Mouse (Mus musculus): ENCODE results near the gene Rmnd5a. TPM values are rescaled to one million over a fixed set of nuclear protein-coding genes. Genes with fewer than 3 reads are reported as not detected.

The Rmnd5a gene
- polyA plus RNA-seq, 1 experiment from 2014 or later, result 8.7 TPM

GRCm38 (mm10) chr6:71361156-71361670, 79.2 kb downstream of the Rmnd5a start:
- no peak overlapping the region for H3K9ac ChIP-seq (replicated peaks)
- H3K9me3 ChIP-seq (replicated peaks), result no peaks in the 10 kb centered on the region
- no peak for ATAC-seq (ENCODE audit: low FRiP score)
- H3K27ac ChIP-seq (replicated peaks), result no peak overlapping the region
- H3K36me3 ChIP-seq, result no peaks in the 10 kb centered on the region
- no peak overlapping the region for H3K4me3 ChIP-seq (replicated peaks)
- no peak overlapping the region for H3K4me2 ChIP-seq
- WGBS, result 90% methylated on average over 10 of the region's 10 CpGs
- no peaks in the 10 kb centered on the region for H3K27me3 ChIP-seq (replicated peaks)
- H3K4me1 ChIP-seq, result no peaks in the 10 kb centered on the region

GRCm38 (mm10) chr6:71360751-71361150, 79.7 kb downstream of the Rmnd5a start:
- Histone ChIP-seq H3K36me3 (no peaks in the 10 kb centered on the region), H3K27me3 (replicated peaks) (no peaks in the 10 kb centered on the region), H3K4me1 (no peaks in the 10 kb centered on the region), H3K4me2 (no peak overlapping the region), H3K9me3 (replicated peaks) (no peaks in the 10 kb centered on the region), H3K9ac (replicated peaks) (no peak overlapping the region), H3K27ac (replicated peaks) (no peak overlapping the region), H3K4me3 (replicated peaks) (no peak overlapping the region)
- WGBS, result 63% methylated on average over 5 of the region's 5 CpGs
- no peak for ATAC-seq (ENCODE audit: low FRiP score)

DNA sequence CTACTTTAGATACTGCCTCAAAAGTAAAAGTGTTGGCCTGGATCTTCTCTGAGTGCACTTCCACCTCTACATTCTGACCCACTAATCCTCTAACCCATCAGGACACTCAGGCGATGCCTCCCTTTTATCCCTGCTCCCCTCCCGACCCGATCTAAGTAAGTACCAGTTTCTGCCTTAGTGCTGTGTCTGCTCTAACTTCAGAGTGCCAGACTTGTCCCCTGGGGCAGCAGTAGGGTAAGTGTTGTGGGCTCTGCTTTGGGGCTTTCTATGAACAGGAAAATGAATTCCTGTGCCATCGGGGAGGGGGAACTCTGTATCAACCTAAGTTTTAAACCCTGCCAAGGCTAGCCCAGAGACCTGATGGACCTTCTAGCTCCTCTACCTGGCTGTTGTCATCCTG, 80.2 kb downstream of the Rmnd5a start:
- H3K4me1 ChIP-seq, result no peaks in the 10 kb centered on the region
- H3K9ac ChIP-seq (replicated peaks), result no peak overlapping the region
- H3K27ac ChIP-seq (replicated peaks), result no peak overlapping the region
- H3K27me3 ChIP-seq (replicated peaks), result no peaks in the 10 kb centered on the region
- 86% methylated on average over 4 of the region's 4 CpGs for WGBS
- ATAC-seq (ENCODE audit: low FRiP score), result no peak
- H3K4me2 ChIP-seq, result no peak overlapping the region
- H3K4me3 ChIP-seq (replicated peaks), result no peak overlapping the region
- H3K9me3 ChIP-seq (replicated peaks), result no peaks in the 10 kb centered on the region
- no peaks in the 10 kb centered on the region for H3K36me3 ChIP-seq

DNA sequence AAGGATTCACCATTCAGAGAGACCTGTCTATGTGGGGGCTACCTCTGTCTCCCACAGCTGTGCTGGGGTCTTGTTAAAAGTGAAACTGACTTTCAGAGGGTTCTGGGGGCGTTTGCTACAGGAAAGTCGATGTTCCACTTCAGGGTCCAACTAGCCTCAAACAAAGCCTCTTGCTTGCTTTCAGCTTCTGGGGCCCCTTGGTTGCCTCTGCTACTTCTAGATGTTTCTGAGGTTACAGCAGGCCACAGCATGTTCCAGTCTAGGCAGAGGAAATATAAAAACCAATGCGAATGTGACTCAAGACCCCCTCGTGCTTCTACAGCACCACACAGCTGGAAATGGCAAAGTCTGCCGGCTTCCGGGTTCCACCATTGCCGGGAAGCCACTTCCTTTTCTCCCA, 82.9 kb downstream of the Rmnd5a start:
- no peak for ATAC-seq (ENCODE audit: low FRiP score)
- Histone ChIP-seq H3K27ac (replicated peaks) (no peak overlapping the region), H3K4me1 (no peaks in the 10 kb centered on the region), H3K9me3 (replicated peaks) (no peaks in the 10 kb centered on the region), H3K9ac (replicated peaks) (no peak overlapping the region), H3K4me3 (replicated peaks) (no peak overlapping the region), H3K4me2 (no peak overlapping the region), H3K27me3 (replicated peaks) (no peaks in the 10 kb centered on the region), H3K36me3 (no peaks in the 10 kb centered on the region)
- WGBS, result 93% methylated on average over 7 of the region's 7 CpGs

DNA sequence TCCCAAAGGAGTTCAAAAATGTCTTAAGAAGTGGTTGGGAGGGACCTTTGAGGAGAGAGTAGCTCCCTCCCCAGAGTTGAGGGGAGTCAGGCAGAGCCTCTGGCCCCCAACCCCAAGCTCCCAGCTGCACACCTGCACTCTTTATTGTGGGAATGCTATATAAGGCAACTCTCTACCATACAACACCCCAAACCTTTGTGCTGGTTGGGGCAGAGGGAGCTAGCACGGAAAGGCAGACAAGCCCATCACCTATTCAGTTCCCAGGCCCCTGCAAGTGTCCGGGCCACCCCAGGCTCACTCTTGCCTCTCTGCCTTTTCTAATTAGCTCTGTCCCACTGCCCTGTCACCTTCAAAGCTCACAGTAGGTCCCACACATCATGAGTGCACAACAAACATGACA, 86.7 kb downstream of the Rmnd5a start:
- Histone ChIP-seq H3K27ac (replicated peaks) (no peak overlapping the region), H3K9ac (replicated peaks) (no peak overlapping the region), H3K36me3 (no peaks in the 10 kb centered on the region), H3K9me3 (replicated peaks) (no peaks in the 10 kb centered on the region), H3K4me2 (no peak overlapping the region), H3K4me1 (no peaks in the 10 kb centered on the region), H3K4me3 (replicated peaks) (no peak overlapping the region), H3K27me3 (replicated peaks) (no peaks in the 10 kb centered on the region)
- 79% methylated on average over 2 of the region's 2 CpGs for WGBS
- no peak for ATAC-seq (ENCODE audit: low FRiP score)

GRCm38 (mm10) chr6:71352866-71353427, 87.5 kb downstream of the Rmnd5a start:
- no peak overlapping the region for H3K27ac ChIP-seq (replicated peaks)
- H3K27me3 ChIP-seq (replicated peaks), result no peaks in the 10 kb centered on the region
- H3K9me3 ChIP-seq (replicated peaks), result no peaks in the 10 kb centered on the region
- no peaks in the 10 kb centered on the region for H3K4me1 ChIP-seq
- no peak overlapping the region for H3K4me3 ChIP-seq (replicated peaks)
- ATAC-seq (ENCODE audit: low FRiP score), result no peak
- no peak overlapping the region for H3K9ac ChIP-seq (replicated peaks)
- WGBS, result 88% methylated on average over 10 of the region's 10 CpGs
- no peak overlapping the region for H3K4me2 ChIP-seq
- H3K36me3 ChIP-seq, result no peaks in the 10 kb centered on the region

DNA sequence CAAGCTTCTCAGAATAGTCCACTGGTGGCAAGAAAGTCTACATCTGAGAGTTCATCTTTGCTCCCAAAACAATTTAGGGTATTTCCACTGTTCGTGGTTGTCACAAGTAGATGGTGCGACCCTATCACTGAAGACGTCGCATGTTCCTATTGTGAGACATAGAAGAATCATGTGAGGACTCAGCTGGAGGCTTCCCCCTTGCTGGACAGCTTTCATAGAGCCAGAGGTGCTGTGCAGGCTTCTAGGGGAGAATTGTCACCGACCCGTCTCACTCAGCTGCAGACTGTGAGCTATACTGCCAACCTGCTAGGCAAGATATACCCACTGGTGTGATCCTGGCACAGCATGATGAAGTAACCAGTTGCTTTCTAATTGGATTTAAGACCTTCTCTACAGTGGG, 88.2 kb downstream of the Rmnd5a start:
- Histone ChIP-seq H3K36me3 (no peaks in the 10 kb centered on the region), H3K4me3 (replicated peaks) (no peak overlapping the region)
- ATAC-seq (ENCODE audit: low FRiP score), result no peak

GRCm38 (mm10) chr6:71351201-71351600, 89.2 kb downstream of the Rmnd5a start:
- Histone ChIP-seq H3K36me3 (no peaks in the 10 kb centered on the region), H3K27ac (replicated peaks) (no peak overlapping the region), H3K4me3 (replicated peaks) (no peak overlapping the region), H3K9ac (replicated peaks) (no peak overlapping the region), H3K4me1 (no peaks in the 10 kb centered on the region), H3K27me3 (replicated peaks) (no peaks in the 10 kb centered on the region), H3K4me2 (no peak overlapping the region), H3K9me3 (replicated peaks) (no peaks in the 10 kb centered on the region)
- WGBS, result 98% methylated on average over 3 of the region's 3 CpGs
- ATAC-seq (ENCODE audit: low FRiP score), result no peak

More for the DNA sequence above, 88.2 kb downstream of the Rmnd5a start:
- no peak overlapping the region for H3K27ac ChIP-seq (replicated peaks)
- no peaks in the 10 kb centered on the region for H3K9me3 ChIP-seq (replicated peaks)
- no peaks in the 10 kb centered on the region for H3K4me1 ChIP-seq
- H3K4me2 ChIP-seq, result no peak overlapping the region
- WGBS, result 93% methylated on average over 6 of the region's 6 CpGs
- H3K27me3 ChIP-seq (replicated peaks), result no peaks in the 10 kb centered on the region
- no peak overlapping the region for H3K9ac ChIP-seq (replicated peaks)

- Histone ChIP-seq H3K27me3 (replicated peaks) (no peaks in the 10 kb centered on the region), H3K9me3 (replicated peaks) (no peaks in the 10 kb centered on the region), H3K9ac (replicated peaks) (no peak overlapping the region), H3K36me3 (no peaks in the 10 kb centered on the region), H3K4me2 (no peak overlapping the region), H3K27ac (replicated peaks) (no peak overlapping the region), H3K4me3 (replicated peaks) (no peak overlapping the region), H3K4me1 (no peaks in the 10 kb centered on the region)
- no peak for ATAC-seq (ENCODE audit: low FRiP score)
- WGBS, result 96% methylated on average over 9 of the region's 9 CpGs
These were observed 92.4 kb downstream of the Rmnd5a start for GRCm38 (mm10) chr6:71348006-71348405.

GRCm38 (mm10) chr6:71341179-71341578, 99.3 kb downstream of the Rmnd5a start:
- Histone ChIP-seq H3K27ac (replicated peaks) (no peak overlapping the region), H3K4me3 (replicated peaks) (no peak overlapping the region), H3K4me1 (no peaks in the 10 kb centered on the region), H3K36me3 (no peaks in the 10 kb centered on the region), H3K4me2 (no peak overlapping the region), H3K9me3 (replicated peaks) (no peaks in the 10 kb centered on the region), H3K27me3 (replicated peaks) (no peaks in the 10 kb centered on the region), H3K9ac (replicated peaks) (no peak overlapping the region)
- 89% methylated on average over 9 of the region's 9 CpGs for WGBS
- ATAC-seq (ENCODE audit: low FRiP score), result no peak

DNA sequence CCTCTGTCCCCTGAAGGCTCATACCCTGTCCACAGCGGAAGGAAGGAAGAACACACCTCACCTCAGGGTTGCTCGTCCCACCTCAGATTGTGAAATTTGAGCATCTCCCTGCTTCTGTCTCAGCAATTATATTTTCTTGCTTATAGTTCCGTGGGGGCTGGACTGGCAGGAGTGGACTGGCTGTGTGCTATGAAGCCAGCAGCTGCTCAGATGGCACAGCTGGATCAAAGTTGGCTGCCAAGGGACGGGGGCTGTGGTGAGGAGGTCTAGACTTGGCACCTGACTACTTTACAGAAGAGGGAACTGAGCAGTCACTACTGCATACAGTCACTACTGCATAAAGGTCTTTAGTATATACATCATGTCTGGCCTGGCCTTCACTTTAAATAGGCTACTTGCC, 101.1 kb downstream of the Rmnd5a start:
- 82% methylated on average over 4 of the region's 4 CpGs for WGBS

GRCm38 (mm10) chr6:71338941-71339340, 101.5 kb downstream of the Rmnd5a start:
- no peak for ATAC-seq (ENCODE audit: low FRiP score)

More for the DNA sequence above, 101.1 kb downstream of the Rmnd5a start:
- Histone ChIP-seq H3K9me3 (replicated peaks) (no peaks in the 10 kb centered on the region), H3K4me2 (no peak overlapping the region), H3K27me3 (replicated peaks) (no peaks in the 10 kb centered on the region), H3K36me3 (no peaks in the 10 kb centered on the region), H3K9ac (replicated peaks) (no peak overlapping the region), H3K27ac (replicated peaks) (no peak overlapping the region), H3K4me1 (no peaks in the 10 kb centered on the region), H3K4me3 (replicated peaks) (no peak overlapping the region)
- no peak for ATAC-seq (ENCODE audit: low FRiP score)

More at GRCm38 (mm10) chr6:71338941-71339340, 101.5 kb downstream of the Rmnd5a start:
- no peak overlapping the region for H3K4me2 ChIP-seq
- H3K4me3 ChIP-seq (replicated peaks), result no peak overlapping the region
- H3K4me1 ChIP-seq, result no peaks in the 10 kb centered on the region
- WGBS, result 91% methylated on average over 3 of the region's 3 CpGs
- H3K36me3 ChIP-seq, result no peaks in the 10 kb centered on the region
- H3K9me3 ChIP-seq (replicated peaks), result no peaks in the 10 kb centered on the region
- no peak overlapping the region for H3K9ac ChIP-seq (replicated peaks)
- no peaks in the 10 kb centered on the region for H3K27me3 ChIP-seq (replicated peaks)
- no peak overlapping the region for H3K27ac ChIP-seq (replicated peaks)
